Mouse (Mus musculus) monocyte, adult 5-6 weeks (primary cell): ENCODE measurements around the gene Sycp2l. TPM values are rescaled to one million over a fixed set of nuclear protein-coding genes. Genes with fewer than 3 reads are reported as not detected.

Experiments used
- ATAC-seq: fragments of 153-309, 156-312 bp; replicated peaks from 2 replicates; pipeline ENCODE4 v1.8.0; 2017; ENCODE audit warnings: mild to moderate bottlenecking; ENCODE audit not compliant: low TSS enrichment, insufficient number of reproducible peaks, severe bottlenecking, poor library complexity, low FRiP score
- total RNA-seq: library from RNA; stranded (forward); fragments of 200-1000, 200-491, 200-594 nt; gene quantifications from 3 replicates; pipeline ENCODE4 v1.2.3, GENCODE M21; 2017

Gene Sycp2l
- total RNA-seq, 1 experiment from 2014 or later, result not detected

DNA sequence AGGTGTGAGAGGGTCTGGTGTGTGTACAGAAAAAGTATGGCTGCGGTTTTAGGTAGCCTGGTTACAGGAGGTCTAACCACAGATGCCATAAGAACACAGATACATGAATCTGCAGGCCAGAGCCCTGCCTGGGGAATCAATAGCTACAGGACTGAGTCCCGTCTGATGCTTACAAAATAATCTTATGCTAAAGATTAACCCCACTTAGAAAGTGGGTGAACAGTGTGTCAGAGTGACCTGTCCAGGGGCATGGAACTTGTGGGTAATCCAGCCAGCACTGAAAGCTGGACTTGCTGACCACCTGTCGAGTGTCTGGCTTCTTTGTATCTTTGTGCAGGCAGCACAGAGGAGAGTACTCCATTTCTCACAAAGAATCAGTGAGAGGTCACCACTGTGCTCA is 102.1 kb downstream of the Sycp2l start:
- no peak for ATAC-seq

DNA sequence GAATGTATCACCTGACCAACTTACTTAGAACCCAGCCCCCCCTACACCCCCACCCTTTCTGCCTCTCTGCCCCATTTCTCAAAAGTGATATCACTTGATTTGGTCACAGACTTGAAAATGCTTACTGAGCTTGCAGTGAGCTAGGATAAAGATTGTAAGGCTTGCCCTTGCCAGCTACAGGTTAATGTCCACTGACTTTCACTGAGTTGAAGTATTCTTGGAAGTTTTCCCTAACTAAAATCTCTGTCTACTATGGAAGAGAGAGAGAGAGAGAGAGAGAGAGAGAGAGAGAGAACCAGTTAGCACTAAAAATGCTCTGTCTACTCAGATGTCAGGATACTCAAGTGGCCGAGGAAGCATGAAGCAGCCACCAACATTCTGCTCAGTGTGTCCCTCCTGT is 104.9 kb downstream of the Sycp2l start:
- no peak for ATAC-seq

- ATAC-seq, result no peak
Observed at GRCm38 (mm10) chr13:41219687-41220303, 105.7 kb downstream of the Sycp2l start.

- no peak for ATAC-seq
Observed at GRCm38 (mm10) chr13:41220304-41220834, 106.3 kb downstream of the Sycp2l start, which contains the start of gene Elovl2. Gene Elovl2 (minus strand): TSS chr13:41220405.

Other genes starting within 250 kb of the Sycp2l start
- gene Pak1ip1, start 113.3 kb upstream of the Sycp2l start, total RNA-seq, result 101 to 135 TPM (median 117 TPM) in 3 replicates
- gene Tmem14c, start 98.0 kb upstream of the Sycp2l start, total RNA-seq, result 116 to 148 TPM (median 143 TPM) in 3 replicates
- 0.19 TPM in 1 of 3 replicates, not detected in the others for gene Mak, start 34.6 kb upstream of the Sycp2l start, total RNA-seq
- gene Gcm2, start 3.3 kb upstream of the Sycp2l start, total RNA-seq, result not detected in 3 replicates
- gene Elovl2, start 106.1 kb downstream of the Sycp2l start, total RNA-seq, result not detected in 3 replicates
- gene Smim13, start 135.5 kb downstream of the Sycp2l start, total RNA-seq, result 5.2 to 7.7 TPM (median 5.2 TPM) in 3 replicates
- gene Gm17364, start 159.7 kb downstream of the Sycp2l start, total RNA-seq, result not detected in 3 replicates